Mouse (Mus musculus): ENCODE measurements around the gene Defb39. TPM values are rescaled to one million over a fixed set of nuclear protein-coding genes. Genes with fewer than 3 reads are reported as not detected.

Defb39 gene
- total RNA-seq (2021) = not detected
- long read RNA-seq, experiment 1 = 0 reads
- long read RNA-seq, experiment 2 = 0 reads

DNA sequence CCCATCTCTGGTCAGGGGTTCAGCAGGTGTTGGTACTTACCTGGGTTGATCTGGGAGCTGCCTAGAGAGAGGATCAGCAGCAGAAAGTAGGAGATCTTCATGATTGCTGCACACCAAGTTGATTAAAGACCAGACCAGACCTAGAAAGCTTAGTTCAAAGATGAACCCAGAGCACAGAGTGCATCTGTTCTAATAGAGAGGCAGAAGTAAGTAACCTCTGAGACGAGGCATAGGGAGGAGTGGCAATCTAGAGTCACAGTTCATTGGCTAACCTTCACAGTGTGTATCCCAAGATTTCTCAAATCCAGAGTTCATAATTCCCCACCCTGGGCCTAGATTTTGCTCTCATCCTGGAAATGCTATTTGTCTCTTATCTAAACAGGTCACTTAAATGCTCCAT is at the start of gene Defb39:
Defb39 (minus strand) TSS at position 101 of the 400 bp plus-strand sequence.
- DNase-seq (ENCODE audit: low spot score in 2 of 2) = no peak
- TF ChIP-seq CTCF (conservative IDR thresholded peaks at IDR 0.05) = no peak
- Histone ChIP-seq H3K27ac (no peak within 1 kb of the TSS), H3K4me3 (no peak within 1 kb of the TSS)

DNA sequence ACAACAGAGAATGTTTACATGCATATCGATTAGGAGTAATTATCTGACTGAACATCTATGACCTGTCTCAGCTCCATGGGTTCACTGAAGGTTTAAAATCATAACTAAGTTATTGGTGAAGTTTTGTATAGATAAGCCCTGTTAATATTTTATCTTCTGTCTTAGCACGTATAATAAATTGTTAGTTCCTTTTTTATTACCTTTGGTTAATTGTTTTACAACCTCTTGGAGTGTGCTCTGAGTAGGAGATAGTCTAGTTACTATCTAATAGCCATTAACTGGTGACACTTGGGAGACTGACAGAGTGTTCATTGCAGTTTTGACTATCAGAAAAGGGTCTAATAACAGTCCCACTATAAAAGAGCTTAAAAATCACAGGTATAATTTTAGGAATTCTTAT is 1.4 kb upstream of the Defb39 start:
- H3K4me3 ChIP-seq = no peak overlapping the region
- no peak overlapping the region for H3K27ac ChIP-seq
- no peak for DNase-seq (ENCODE audit: low spot score in 2 of 2)
- TF ChIP-seq CTCF (conservative IDR thresholded peaks at IDR 0.05) = no peak

DNA sequence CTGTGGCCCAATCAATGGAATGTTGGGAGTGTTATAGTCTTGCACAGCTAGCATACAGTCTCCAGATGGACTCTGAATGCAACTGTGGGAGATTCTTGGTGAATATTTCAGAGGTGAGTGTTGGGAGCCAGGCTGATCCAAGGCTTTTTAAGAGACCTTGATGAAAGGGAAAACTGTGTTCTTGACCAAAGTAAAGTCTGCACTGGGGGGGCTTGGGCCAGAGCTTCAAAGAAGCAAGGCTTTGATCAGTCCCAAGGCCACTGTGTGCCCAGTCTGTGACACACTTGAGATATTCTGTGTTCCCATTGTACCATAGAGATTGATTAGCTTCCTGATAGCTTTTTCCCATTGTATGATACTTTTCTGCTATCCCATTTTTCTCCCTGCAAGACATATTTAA is 1.7 kb downstream of the Defb39 start:
- Histone ChIP-seq H3K27ac (no peak overlapping the region), H3K4me3 (no peak overlapping the region)
- TF ChIP-seq CTCF (conservative IDR thresholded peaks at IDR 0.05) = no peak
- DNase-seq (ENCODE audit: low spot score in 2 of 2) = no peak

DNA sequence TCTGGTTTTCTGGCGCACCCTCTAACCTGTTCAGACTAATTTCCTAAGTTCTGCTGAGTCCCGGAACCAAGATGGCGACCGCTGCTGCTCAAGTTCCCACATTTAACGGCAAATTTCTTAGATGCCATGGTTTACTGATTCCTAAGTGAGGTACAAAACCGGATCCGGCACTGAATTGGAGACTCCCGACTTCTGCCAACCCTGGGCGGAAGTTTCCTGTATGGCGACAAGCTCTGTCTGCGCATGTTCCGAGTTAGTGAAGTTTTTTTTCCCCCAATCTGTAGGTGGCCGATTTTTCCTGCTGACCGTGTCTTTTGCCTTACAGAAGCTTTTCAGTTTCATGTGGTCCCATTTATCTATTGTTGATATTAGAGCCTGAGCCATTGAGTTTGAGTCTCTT is 19.4 kb downstream of the Defb39 start:
- no peak for TF ChIP-seq CTCF (conservative IDR thresholded peaks at IDR 0.05)
- no peak overlapping the region for H3K4me3 ChIP-seq
- DNase-seq (ENCODE audit: low spot score in 2 of 2) = no peak
- no peak overlapping the region for H3K27ac ChIP-seq

DNA sequence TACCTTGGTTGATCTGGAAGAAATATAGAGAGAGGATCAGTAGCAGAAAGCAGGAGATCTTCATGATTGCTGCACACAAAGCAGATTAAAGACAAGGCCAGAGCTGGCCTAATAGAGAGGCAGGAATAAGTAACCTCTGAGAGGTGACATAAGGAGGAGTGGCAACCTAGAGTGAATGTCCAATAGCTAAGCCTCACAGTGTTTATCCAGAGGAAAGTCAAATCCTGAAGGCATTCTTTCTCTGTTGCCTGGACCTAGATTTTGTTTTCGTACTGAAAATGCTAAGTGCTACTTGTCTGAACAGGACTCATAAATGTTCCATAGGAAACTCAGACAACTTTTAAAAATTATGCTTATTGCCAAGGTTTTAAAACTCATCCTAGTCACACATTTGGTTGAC is 38.1 kb downstream of the Defb39 start, which contains the start of gene Defb38:
Defb38 (minus strand) TSS at position 101 of the 400 bp plus-strand sequence.
- DNase-seq (ENCODE audit: low spot score in 2 of 2) = no peak
- Histone ChIP-seq H3K4me3 (no peak within 1 kb of the TSS), H3K27ac (no peak within 1 kb of the TSS)
- no peak for TF ChIP-seq CTCF (conservative IDR thresholded peaks at IDR 0.05)

Other genes starting within 250 kb of the Defb39 start
- gene Defb40, start 86.6 kb downstream of the Defb39 start, total RNA-seq (2021) = not detected
- not detected for gene Defb37, start 73.8 kb downstream of the Defb39 start, total RNA-seq (2021)
- gene Defb38, start 38.2 kb downstream of the Defb39 start, total RNA-seq (2021) = not detected
- gene Defb12, start 50.0 kb upstream of the Defb39 start, total RNA-seq (2021) = not detected
- gene Defb34, start 58.9 kb upstream of the Defb39 start, total RNA-seq (2021) = not detected
- gene Gm45826, start 76.0 kb upstream of the Defb39 start, total RNA-seq (2021) = not detected
- gene Defb14, start 129.5 kb upstream of the Defb39 start, total RNA-seq (2021) = not detected
- gene Defb4, start 133.9 kb upstream of the Defb39 start, total RNA-seq (2021) = not detected
- not detected for gene Defb6, start 160.7 kb upstream of the Defb39 start, total RNA-seq (2021)
- not detected for gene Defb46, start 175.1 kb upstream of the Defb39 start, total RNA-seq (2021)
- not detected for gene Defb5, start 182.8 kb upstream of the Defb39 start, total RNA-seq (2021)
- not detected for gene Defb3, start 228.6 kb upstream of the Defb39 start, total RNA-seq (2021)